Mouse (Mus musculus) liver, embryonic 12.5 days (tissue): ENCODE results near the gene Suv39h1. TPM values are rescaled to one million over a fixed set of nuclear protein-coding genes. Genes with fewer than 3 reads are reported as not detected.
"Not testable (repeated sequence)": the region's sequence is repeated elsewhere in the genome, so short reads cannot be mapped to it uniquely, and the experiment has no call there.

Experiments
- ATAC-seq: fragments of 200-750 bp; cut with Nextera tagmentation; 2 replicates; pipeline ENCODE4 v1.8.0; 2017; ENCODE audit warnings: moderate number of reproducible peaks, mild to moderate bottlenecking, moderate library complexity
- H3K27ac ChIP-seq: fragments of 300-500 bp; sonication (generic); 2 replicates; pipeline ENCODE4 v1.5.1; 2016; ENCODE audit warnings: mild to moderate bottlenecking
- H3K27me3 ChIP-seq: fragments of 300-500 bp; sonication (generic); replicated peaks from 2 replicates; pipeline ENCODE4 v1.6.1; 2016; ENCODE audit warnings: mild to moderate bottlenecking, moderate library complexity
- H3K36me3 ChIP-seq: fragments of 300-500 bp; sonication (generic); 2 replicates; pipeline ENCODE4 v1.6.1; 2016; ENCODE audit warnings: mild to moderate bottlenecking, moderate library complexity
- H3K4me1 ChIP-seq: fragments of 300-500 bp; sonication (generic); 2 replicates; pipeline ENCODE4 v1.6.1; 2016
- H3K4me2 ChIP-seq: fragments of 300-500 bp; sonication (generic); 2 replicates; pipeline ENCODE4 v1.6.1; 2016; ENCODE audit warnings: mild to moderate bottlenecking, moderate library complexity
- H3K4me3 ChIP-seq: fragments of 300-500 bp; sonication (generic); 2 replicates; pipeline ENCODE4 v1.5.1; 2016; ENCODE audit warnings: mild to moderate bottlenecking, moderate library complexity
- H3K9ac ChIP-seq: fragments of 300-500 bp; sonication (generic); 2 replicates; pipeline ENCODE4 v1.6.1; 2016; ENCODE audit warnings: mild to moderate bottlenecking, moderate library complexity
- H3K9me3 ChIP-seq: fragments of 300-500 bp; sonication (generic); replicated peaks from 2 replicates; pipeline ENCODE4 v1.6.1; 2016; ENCODE audit warnings: mild to moderate bottlenecking, moderate library complexity
- WGBS: fragments of 180-500 bp; shearing (Covaris S2); methylation state at CpG from one replicate; pipeline ENCODE4 v1.1.7; 2016; ENCODE audit not compliant: insufficient replicate concordance; 5-methylcytosine and 5-hydroxymethylcytosine counted together
- polyA plus RNA-seq: library from polyadenylated mRNA; unstranded; fragments of >200 nt; fragmentation: Nextera tagmentation; extraction: Ambion mirVana; gene quantifications from 2 replicates; pipeline ENCODE4 v1.2.1, GENCODE M21; 2016

The Suv39h1 gene
- polyA plus RNA-seq, 1 experiment from 2014 or later = 57.5 TPM

GRCm38 (mm10) chrX:8090346-8090953, 15.9 kb upstream of the Suv39h1 start, which contains the start of gene Was:
Was (minus strand) TSS chrX:8090498.
- Histone ChIP-seq H3K4me2 (peak within 1 kb of the TSS; percentile 61), H3K9me3 (no peaks in the 10 kb centered on the region), H3K4me3 (peak within 1 kb of the TSS; percentile 47), H3K4me1 (peaks cover 14% of the 10 kb centered on the region), H3K27me3 (no peaks in the 10 kb centered on the region), H3K9ac (peak within 1 kb of the TSS; percentile 58), H3K27ac (peak within 1 kb of the TSS; percentile 69), H3K36me3 (no peaks in the 10 kb centered on the region)
- ATAC-seq = peak; percentile 68
- 39% methylated on average over 14 of the region's 14 CpGs for WGBS

- Histone ChIP-seq H3K4me2 (peak overlapping the region; percentile 61), H3K36me3 (no peaks in the 10 kb centered on the region), H3K27me3 (no peaks in the 10 kb centered on the region), H3K9ac (peak overlapping the region; percentile 58; the same call in 1 of the 2 replicates), H3K4me1 (peaks cover 11% of the 10 kb centered on the region; the same call in 1 of the 2 replicates), H3K27ac (peak overlapping the region; percentile 69), H3K9me3 (no peaks in the 10 kb centered on the region), H3K4me3 (peak overlapping the region; percentile 47)
- WGBS = 39% methylated on average over 3 of the region's 3 CpGs
- no peak for ATAC-seq
Observed at GRCm38 (mm10) chrX:8089746-8090145, 15.2 kb upstream of the Suv39h1 start.

GRCm38 (mm10) chrX:8085611-8086010, 11.1 kb upstream of the Suv39h1 start:
- Histone ChIP-seq H3K27ac (no peak overlapping the region), H3K4me3 (no peak overlapping the region), H3K4me1 (peaks cover 10% of the 10 kb centered on the region; the same call in 1 of the 2 replicates), H3K9ac (no peak overlapping the region), H3K27me3 (no peaks in the 10 kb centered on the region), H3K36me3 (no peaks in the 10 kb centered on the region), H3K4me2 (no peak overlapping the region), H3K9me3 (no peaks in the 10 kb centered on the region)
- no peak for ATAC-seq
- 75% methylated on average over 8 of the region's 8 CpGs for WGBS

GRCm38 (mm10) chrX:8084771-8085259, 10.3 kb upstream of the Suv39h1 start:
- Histone ChIP-seq H3K4me2 (no peak overlapping the region), H3K27me3 (no peaks in the 10 kb centered on the region), H3K9ac (no peak overlapping the region), H3K4me3 (no peak overlapping the region), H3K9me3 (no peaks in the 10 kb centered on the region), H3K27ac (no peak overlapping the region), H3K36me3 (no peaks in the 10 kb centered on the region), H3K4me1 (0 out of 2 replicates have a peak, but pooled peaks cover 3% of the 10 kb centered on the region)
- ATAC-seq = no peak
- 77% methylated on average over 6 of the region's 6 CpGs for WGBS

DNA sequence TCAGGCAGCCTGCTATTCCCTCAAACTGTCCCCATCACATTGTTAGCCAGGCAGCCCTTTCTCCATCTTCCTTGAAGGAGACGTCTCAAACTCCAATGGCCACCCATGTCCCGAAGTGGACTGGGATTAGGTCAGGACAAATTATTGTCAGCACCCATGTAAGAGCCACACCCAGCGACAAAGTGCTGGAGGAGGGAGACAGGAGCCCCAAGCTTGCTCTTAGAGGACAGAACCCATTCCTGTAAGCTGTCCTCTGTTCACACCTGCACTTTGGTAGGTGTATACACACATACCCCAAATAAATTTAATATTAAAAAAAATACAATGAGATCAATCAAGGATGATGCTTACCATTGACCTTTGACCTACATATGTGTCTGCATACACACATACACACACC, 544 bp upstream of the Suv39h1 start:
- peak overlapping the region; percentile 70 for H3K4me2 ChIP-seq
- peak overlapping the region; percentile 73 for H3K4me3 ChIP-seq
- ATAC-seq = peak; percentile 36
- WGBS = 22% methylated on average over 3 of the region's 3 CpGs
- peak overlapping the region; percentile 64 for H3K9ac ChIP-seq
- H3K36me3 ChIP-seq = peaks cover 26% of the 10 kb centered on the region
- no peaks in the 10 kb centered on the region for H3K27me3 ChIP-seq
- peak overlapping the region; percentile 87 for H3K27ac ChIP-seq
- H3K9me3 ChIP-seq = no peaks in the 10 kb centered on the region
- peaks cover 31% of the 10 kb centered on the region for H3K4me1 ChIP-seq

DNA sequence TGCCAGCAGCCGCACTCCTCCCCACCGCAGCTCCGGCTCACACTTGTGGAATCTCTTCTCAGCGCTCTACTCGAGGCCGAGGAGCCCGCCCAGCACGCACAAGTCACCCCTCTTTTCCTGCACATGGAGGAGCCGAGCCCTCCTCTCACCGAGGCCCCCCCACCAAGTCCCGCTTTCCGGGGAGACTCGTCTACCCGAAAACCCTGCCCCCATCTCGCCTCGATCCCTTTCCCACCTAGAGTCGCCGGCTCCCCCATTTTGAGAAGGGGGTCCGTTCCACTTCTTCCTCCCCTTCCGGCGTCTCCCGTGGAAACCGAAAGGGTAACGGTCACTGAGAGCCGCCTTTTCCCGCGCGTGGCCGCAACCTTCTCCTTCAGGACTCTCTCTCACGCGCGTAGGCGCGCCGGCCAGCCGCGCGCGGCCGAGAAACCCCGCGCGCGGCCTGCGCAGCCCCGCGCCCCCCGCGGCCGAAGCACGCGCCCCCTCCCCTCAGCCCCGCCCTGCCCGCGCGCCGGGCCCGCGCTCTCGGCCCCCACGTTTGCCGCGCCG, 605 bp downstream of the Suv39h1 start:
- WGBS = 19% methylated on average over 49 of the region's 64 CpGs
- Histone ChIP-seq H3K9ac (peak overlapping the region; percentile 80), H3K4me3 (peak overlapping the region; percentile 73), H3K4me1 (peaks cover 31% of the 10 kb centered on the region), H3K36me3 (peaks cover 37% of the 10 kb centered on the region), H3K27me3 (no peaks in the 10 kb centered on the region), H3K4me2 (peak overlapping the region; percentile 68), H3K9me3 (no peaks in the 10 kb centered on the region), H3K27ac (peak overlapping the region; percentile 90)
- no peak; the same call in 1 of the 2 replicates for ATAC-seq

- peaks cover 17% of the 10 kb centered on the region for H3K4me1 ChIP-seq
- no peak overlapping the region for H3K27ac ChIP-seq
- 88% methylated on average over 1 of the region's 1 CpGs for WGBS
- H3K4me2 ChIP-seq = no peak overlapping the region
- ATAC-seq = no peak
- peaks cover 83% of the 10 kb centered on the region for H3K36me3 ChIP-seq
- H3K9ac ChIP-seq = no peak overlapping the region
- no peaks in the 10 kb centered on the region for H3K27me3 ChIP-seq
- no peaks in the 10 kb centered on the region for H3K9me3 ChIP-seq
- H3K4me3 ChIP-seq = no peak overlapping the region
Observed at GRCm38 (mm10) chrX:8069166-8069565, 5.4 kb downstream of the Suv39h1 start.

GRCm38 (mm10) chrX:8051044-8051781, 23.3 kb downstream of the Suv39h1 start:
- not testable (repeated sequence) for H3K9me3 ChIP-seq, H3K9ac ChIP-seq, H3K27me3 ChIP-seq, H3K4me3 ChIP-seq, H3K4me1 ChIP-seq, H3K27ac ChIP-seq, ATAC-seq, H3K4me2 ChIP-seq, H3K36me3 ChIP-seq
- 64% methylated on average over 8 of the region's 8 CpGs for WGBS

DNA sequence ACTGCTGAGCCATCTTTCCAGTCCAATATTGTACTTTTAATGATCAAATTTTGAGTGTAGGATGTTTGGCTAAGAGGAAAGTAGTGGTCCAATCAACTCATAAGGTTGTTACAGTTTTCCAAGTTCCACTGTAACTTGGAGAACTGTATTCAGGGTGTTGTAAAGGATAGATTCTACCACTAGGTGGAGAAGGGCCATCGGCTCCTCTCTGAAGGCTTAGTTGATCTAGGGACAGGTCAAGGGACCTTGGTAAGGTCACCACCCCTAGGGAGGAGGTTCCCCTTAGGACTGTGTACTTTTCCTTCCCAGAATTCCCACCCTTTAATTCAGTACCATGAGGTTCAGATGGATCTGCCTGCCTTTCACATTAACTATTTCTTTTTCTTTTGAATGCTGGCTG, 41.6 kb downstream of the Suv39h1 start:
- H3K27me3 ChIP-seq = no peaks in the 10 kb centered on the region
- no peak overlapping the region for H3K9ac ChIP-seq
- no peak for ATAC-seq
- H3K4me2 ChIP-seq = no peak overlapping the region
- H3K27ac ChIP-seq = no peak overlapping the region
- no peaks in the 10 kb centered on the region for H3K36me3 ChIP-seq
- no peaks in the 10 kb centered on the region for H3K9me3 ChIP-seq
- H3K4me3 ChIP-seq = no peak overlapping the region
- H3K4me1 ChIP-seq = no peaks in the 10 kb centered on the region
- WGBS = 37% methylated on average over 1 of the region's 1 CpGs

DNA sequence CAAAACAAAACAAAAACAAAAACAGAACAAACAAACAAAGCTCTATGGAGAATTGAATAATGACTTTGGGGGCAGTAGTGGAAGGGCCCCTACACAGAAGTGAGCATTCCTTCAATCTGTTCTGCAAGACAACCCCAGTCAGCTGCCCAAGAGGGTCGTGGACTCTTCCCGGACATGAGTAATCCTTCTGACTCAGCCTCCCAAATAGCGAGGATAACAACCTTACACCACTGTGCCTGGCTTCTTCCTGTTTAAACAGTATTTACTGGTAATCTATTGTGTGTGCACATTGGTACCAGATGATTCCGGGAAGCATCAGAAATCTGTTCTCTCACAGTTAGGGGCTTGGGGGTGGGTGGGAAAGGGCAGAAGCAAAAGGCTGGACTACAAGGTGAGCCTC, 47.7 kb downstream of the Suv39h1 start:
- 49% methylated on average over 4 of the region's 4 CpGs for WGBS
- no peak for ATAC-seq

DNA sequence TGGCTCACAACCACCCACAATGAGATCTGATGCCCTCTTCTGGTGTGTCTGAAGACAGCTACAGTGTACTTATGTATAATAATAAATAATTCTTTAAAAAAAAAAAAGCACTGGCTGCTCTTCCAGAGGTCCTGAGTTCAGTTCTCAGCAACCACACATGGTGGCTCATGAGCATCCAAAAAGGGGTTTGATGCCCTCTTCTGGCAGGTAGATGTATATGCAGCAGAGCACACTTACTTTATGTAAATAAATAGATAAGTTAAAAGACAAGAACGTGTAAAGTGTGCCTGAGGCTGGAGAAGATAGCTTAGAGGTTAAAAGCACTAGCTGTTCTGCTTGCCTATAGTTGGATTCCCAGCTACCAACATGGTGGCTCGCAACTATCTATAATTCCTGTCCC, 49.8 kb downstream of the Suv39h1 start:
- WGBS = 51% methylated on average over 2 of the region's 2 CpGs
- H3K4me3 ChIP-seq = no peak overlapping the region

More for the DNA sequence above, 47.7 kb downstream of the Suv39h1 start:
- H3K9ac ChIP-seq = no peak overlapping the region
- no peaks in the 10 kb centered on the region for H3K36me3 ChIP-seq
- H3K9me3 ChIP-seq = no peaks in the 10 kb centered on the region
- no peaks in the 10 kb centered on the region for H3K27me3 ChIP-seq
- H3K4me3 ChIP-seq = no peak overlapping the region
- H3K4me1 ChIP-seq = no peaks in the 10 kb centered on the region
- H3K27ac ChIP-seq = no peak overlapping the region
- no peak overlapping the region for H3K4me2 ChIP-seq

More for the DNA sequence above, 49.8 kb downstream of the Suv39h1 start:
- Histone ChIP-seq H3K9ac (no peak overlapping the region), H3K4me1 (no peaks in the 10 kb centered on the region), H3K27ac (no peak overlapping the region), H3K4me2 (no peak overlapping the region), H3K9me3 (no peaks in the 10 kb centered on the region), H3K36me3 (no peaks in the 10 kb centered on the region), H3K27me3 (no peaks in the 10 kb centered on the region)
- no peak for ATAC-seq
